Mouse (Mus musculus) megakaryocyte-erythroid progenitor cell, adult 5-6 weeks (primary cell): ENCODE data around the gene Glod4. TPM values are rescaled to one million over a fixed set of nuclear protein-coding genes. Genes with fewer than 3 reads are reported as not detected.

Experiments
- ATAC-seq: replicated peaks from 2 replicates; pipeline ENCODE4 v1.8.0; 2016; ENCODE audit warnings: mild to moderate bottlenecking, inconsistent platforms; ENCODE audit not compliant: severe bottlenecking, poor library complexity, low FRiP score, low TSS enrichment
- total RNA-seq, 2 experiments: library from RNA; stranded (forward) in 1 of 2; stranded (reverse) in 1 of 2; fragments of 200-1000, 215-1000 nt in 1 of 2; fragments of >200 nt in 1 of 2; fragmentation: Nextera tagmentation in 1 of 2; gene quantifications; 2 replicates each; pipeline ENCODE4 v1.2.3; 2014 to 2017

Glod4 gene
- total RNA-seq (2014; fragmentation: Nextera tagmentation) = 65.0 and 70.4 TPM in 2 replicates
- total RNA-seq (2017) = 203 and 253 TPM in 2 replicates

- ATAC-seq = peak; percentile 97
Measured at GRCm38 (mm10) chr11:76242901-76243810, at the start of gene Glod4, which contains the start of gene Mrm3. Gene Glod4, minus strand, starts transcription at chr11:76243725. Gene Mrm3, plus strand, starts transcription at chr11:76243715.

GRCm38 (mm10) chr11:76292831-76293230 is 49.3 kb upstream of the Glod4 start:
- no peak for ATAC-seq

- ATAC-seq = no peak
Measured at GRCm38 (mm10) chr11:76292398-76292797, 48.9 kb upstream of the Glod4 start.

- ATAC-seq = no peak
Measured at GRCm38 (mm10) chr11:76291960-76292359, 48.4 kb upstream of the Glod4 start.

GRCm38 (mm10) chr11:76290367-76290766 is 46.8 kb upstream of the Glod4 start:
- no peak for ATAC-seq

- no peak for ATAC-seq
Measured at GRCm38 (mm10) chr11:76288645-76289044, 45.1 kb upstream of the Glod4 start.

- no peak for ATAC-seq
Measured at GRCm38 (mm10) chr11:76287301-76287700, 43.8 kb upstream of the Glod4 start.

GRCm38 (mm10) chr11:76286534-76287126 is 43.1 kb upstream of the Glod4 start:
- peak; percentile 57 for ATAC-seq

GRCm38 (mm10) chr11:76285431-76286075 is 42.0 kb upstream of the Glod4 start:
- no peak for ATAC-seq

GRCm38 (mm10) chr11:76283841-76284240 is 40.3 kb upstream of the Glod4 start:
- no peak for ATAC-seq

GRCm38 (mm10) chr11:76279971-76280370 is 36.4 kb upstream of the Glod4 start:
- no peak for ATAC-seq

- no peak for ATAC-seq
Measured at GRCm38 (mm10) chr11:76278960-76279852, 35.7 kb upstream of the Glod4 start.

GRCm38 (mm10) chr11:76272440-76272839 is 28.9 kb upstream of the Glod4 start:
- ATAC-seq = no peak

- ATAC-seq = no peak
Measured at GRCm38 (mm10) chr11:76268521-76269065, 25.1 kb upstream of the Glod4 start.

GRCm38 (mm10) chr11:76268001-76268459 is 24.5 kb upstream of the Glod4 start:
- no peak for ATAC-seq

- no peak for ATAC-seq
Measured at GRCm38 (mm10) chr11:76267550-76267949, 24.0 kb upstream of the Glod4 start.

GRCm38 (mm10) chr11:76262611-76263351 is 19.3 kb upstream of the Glod4 start:
- no peak for ATAC-seq

- ATAC-seq = no peak
Measured at GRCm38 (mm10) chr11:76261224-76261623, 17.7 kb upstream of the Glod4 start.
